Mouse (Mus musculus): Measurements from ENCODE around the gene Tmem39a.

Gene Tmem39a

GRCm38 (mm10) chr16:38636682-38637081, 78.2 kb downstream of the Tmem39a start:
- Histone ChIP-seq H3K36me3 (ENCODE audit: control insufficient read depth, insufficient read depth, low read length, poor library complexity, severe bottlenecking) (no peaks in the 10 kb centered on the region), H3K27me3 (ENCODE audit: control insufficient read depth, insufficient read depth, low read length, poor library complexity, severe bottlenecking) (no peaks in the 10 kb centered on the region)
- DNase-seq (ENCODE audit: low read depth, low spot score): no peak

GRCm38 (mm10) chr16:38637085-38637484, 78.6 kb downstream of the Tmem39a start:
- H3K27me3 ChIP-seq (ENCODE audit: control insufficient read depth, insufficient read depth, low read length, poor library complexity, severe bottlenecking): no peaks in the 10 kb centered on the region
- DNase-seq (ENCODE audit: low read depth, low spot score): no peak
- H3K36me3 ChIP-seq (ENCODE audit: control insufficient read depth, insufficient read depth, low read length, poor library complexity, severe bottlenecking): no peaks in the 10 kb centered on the region

Data from splenic B cell, adult 2 months (primary cell).